Mouse (Mus musculus) neural tube, postnatal 0 days (tissue): ENCODE results near the gene Set. TPM values are rescaled to one million over a fixed set of nuclear protein-coding genes. Genes with fewer than 3 reads are reported as not detected.

Source experiments
- polyA plus RNA-seq: library from polyadenylated mRNA; unstranded; fragments of >200 nt; fragmentation: Nextera tagmentation; extraction: Ambion mirVana; gene quantifications from 2 replicates; pipeline ENCODE4 v1.2.1, GENCODE M21; 2015

Set gene
- 280 and 287 TPM in 2 replicates for polyA plus RNA-seq

DNA sequence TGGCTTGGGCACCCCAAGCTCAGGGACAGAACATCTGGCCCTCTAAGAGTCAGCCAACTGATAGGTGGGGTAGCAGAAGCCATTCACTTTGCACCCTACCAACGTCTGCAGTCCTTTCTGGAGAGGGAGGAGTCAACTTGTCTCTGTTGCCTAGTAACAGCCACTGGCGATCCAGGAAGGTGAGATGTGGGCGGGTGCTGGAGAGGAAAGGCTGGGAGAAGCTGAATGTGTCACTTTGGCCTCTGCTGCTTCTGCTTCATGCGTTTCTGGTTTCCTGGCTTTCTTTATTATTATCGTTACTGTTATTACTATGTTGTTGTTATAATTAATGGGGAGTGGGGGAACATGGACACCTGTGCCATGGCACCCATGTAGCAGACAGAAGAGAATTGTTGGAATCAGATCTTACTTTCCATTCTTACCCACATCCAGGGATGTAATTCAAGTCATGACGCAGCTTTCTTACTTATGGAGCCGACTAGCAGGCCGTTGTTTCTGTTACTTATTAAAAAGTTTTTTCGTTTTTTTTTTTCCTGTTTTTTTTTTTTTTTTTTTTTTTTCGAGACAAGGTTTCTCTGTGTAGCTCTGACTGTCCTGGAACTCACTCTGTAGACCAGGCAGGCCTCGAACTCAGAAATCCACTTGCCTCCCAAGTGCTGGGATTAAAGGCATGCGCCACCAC, at the start of gene Set:
Gene Set (plus strand): TSS at position 156 of the 682 bp plus-strand sequence.

DNA sequence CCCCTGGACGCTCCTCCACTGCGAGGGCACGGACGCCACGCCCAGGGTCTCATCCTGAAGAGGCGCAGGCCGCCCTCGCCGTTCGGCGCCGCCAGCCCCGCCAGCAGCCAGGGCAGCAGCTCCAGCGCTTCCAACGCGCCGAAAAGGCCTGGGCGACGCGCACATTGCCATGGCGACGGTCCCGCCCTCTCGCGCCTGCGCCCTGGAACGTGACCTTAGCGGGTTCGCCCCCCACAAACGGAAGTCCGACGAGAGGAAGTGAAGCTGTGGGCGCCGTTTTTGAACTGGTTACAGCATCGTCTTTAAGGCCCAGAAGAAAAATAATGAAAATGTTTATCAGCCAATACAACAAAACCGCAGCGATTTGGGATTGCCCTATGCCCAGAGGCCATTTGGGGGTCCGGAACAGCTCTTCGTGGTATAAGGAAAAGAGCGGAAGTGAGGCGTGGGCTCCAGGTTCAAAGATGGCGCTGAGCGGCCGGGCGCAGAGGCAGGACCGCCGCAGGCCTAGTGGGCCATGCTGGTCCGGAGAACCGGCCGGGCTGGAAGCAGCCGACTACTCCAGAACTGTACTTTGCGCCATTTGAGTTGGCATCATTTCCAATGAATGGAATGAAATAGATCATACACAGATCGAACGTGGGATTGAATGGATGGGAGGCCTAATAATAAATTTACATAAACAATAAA, 8.3 kb upstream of the Set start, which contains the start of gene Wdr34:
Gene Wdr34 (minus strand): TSS at position 183 of the 690 bp plus-strand sequence.

DNA sequence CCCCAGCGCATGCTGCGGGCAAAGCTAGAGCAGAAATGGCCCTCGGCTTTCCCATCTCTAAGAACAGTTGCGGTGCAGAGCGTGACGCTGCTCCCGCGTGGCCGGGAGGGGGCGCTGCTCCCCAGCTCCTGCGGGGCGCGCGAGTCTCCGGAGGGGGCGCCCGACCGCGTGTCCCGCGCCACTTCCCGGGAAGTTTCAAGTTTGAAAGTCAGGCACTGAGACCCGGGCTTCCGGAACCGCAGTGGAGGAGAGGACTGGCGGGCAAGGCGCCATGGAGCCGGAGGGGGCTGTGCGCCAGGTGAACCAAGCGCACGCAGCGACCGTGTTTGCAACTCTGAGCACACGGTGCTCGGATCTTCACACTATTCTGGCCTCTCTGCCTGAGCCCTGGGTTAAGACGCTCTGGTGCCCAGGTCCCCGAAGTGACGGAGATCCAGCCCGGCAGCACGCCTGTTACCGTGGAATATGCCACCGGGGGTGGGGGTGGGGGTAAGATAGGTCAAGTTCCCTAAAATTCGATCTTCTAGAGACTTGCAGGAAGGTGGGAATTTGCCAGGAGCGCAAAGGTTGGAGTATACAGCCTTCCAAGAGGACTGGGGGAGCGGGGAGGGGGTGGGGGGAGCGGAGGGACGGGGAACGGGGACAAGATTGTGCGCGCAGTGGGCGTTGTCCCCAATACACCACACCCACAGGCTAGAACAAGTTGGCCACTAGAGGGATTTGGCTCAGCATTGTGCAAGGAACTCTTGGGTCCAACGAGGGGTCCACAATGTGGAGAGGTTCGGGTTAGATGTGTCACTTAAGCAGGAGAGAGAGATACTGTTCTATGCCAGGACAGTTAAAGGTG, 20.5 kb downstream of the Set start, which contains the start of gene Pkn3:
Gene Pkn3 (plus strand): TSS at position 183 of the 847 bp plus-strand sequence.

DNA sequence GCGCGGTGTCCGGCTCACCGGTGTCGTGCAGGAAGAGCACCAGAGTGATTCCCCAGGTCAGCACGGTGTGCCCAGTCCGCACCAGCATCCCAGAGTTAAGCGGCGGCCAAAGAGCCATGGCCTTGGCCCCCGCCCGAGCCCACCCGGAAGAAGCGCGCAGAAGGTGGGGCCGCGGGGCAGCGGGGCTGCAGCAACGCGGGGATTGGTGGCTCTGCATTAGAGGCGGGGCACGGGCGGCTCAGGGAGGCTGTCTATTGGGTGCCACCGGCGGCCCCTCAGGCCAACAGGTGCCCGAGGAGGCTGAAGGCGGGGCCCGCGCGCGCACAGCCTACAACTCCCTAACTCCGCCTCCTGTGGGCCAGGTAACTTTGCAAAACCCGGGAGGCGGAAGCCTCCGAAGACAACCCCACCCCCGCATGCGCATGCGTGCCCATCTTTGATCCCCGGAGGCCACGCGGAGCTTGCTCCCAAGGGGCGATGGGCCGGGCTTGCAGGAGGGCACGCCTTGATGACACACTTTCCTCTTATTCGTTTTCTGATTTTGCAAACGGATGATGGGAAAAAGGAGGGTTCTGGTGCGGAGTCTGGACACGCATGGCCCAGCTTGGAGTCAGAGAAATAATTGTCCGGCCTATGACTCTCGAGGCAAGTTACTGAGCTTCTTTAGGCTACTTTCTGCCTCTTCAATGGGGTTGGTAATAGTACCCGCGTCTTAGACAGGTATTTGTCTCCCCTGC, 36.5 kb downstream of the Set start, which contains the start of gene Zdhhc12:
Gene Zdhhc12 (minus strand): TSS at position 178 of the 737 bp plus-strand sequence.

Other genes starting within 250 kb of the Set start
- 28.1 and 31.0 TPM in 2 replicates for gene Urm1, start 237.3 kb upstream of the Set start, polyA plus RNA-seq
- gene Cercam, start 188.2 kb upstream of the Set start, polyA plus RNA-seq = 20.6 and 20.7 TPM in 2 replicates
- gene Odf2, start 168.2 kb upstream of the Set start, polyA plus RNA-seq = 59.9 and 65.7 TPM in 2 replicates
- 39.7 and 44.2 TPM in 2 replicates for gene Gle1, start 122.0 kb upstream of the Set start, polyA plus RNA-seq
- 183 and 244 TPM in 2 replicates for gene Sptan1, start 91.8 kb upstream of the Set start, polyA plus RNA-seq
- 57.4 and 65.7 TPM in 2 replicates for gene Wdr34, start 8.5 kb upstream of the Set start, polyA plus RNA-seq
- gene Pkn3, start 20.3 kb downstream of the Set start, polyA plus RNA-seq = 0.87 and 1.0 TPM in 2 replicates
- gene Zdhhc12, start 36.3 kb downstream of the Set start, polyA plus RNA-seq = 35.6 and 39.5 TPM in 2 replicates
- gene Zer1, start 67.2 kb downstream of the Set start, polyA plus RNA-seq = 16.3 and 17.7 TPM in 2 replicates
- 9.2 and 10.8 TPM in 2 replicates for gene Tbc1d13, start 76.4 kb downstream of the Set start, polyA plus RNA-seq
- 52.6 and 59.4 TPM in 2 replicates for gene Endog, start 114.1 kb downstream of the Set start, polyA plus RNA-seq
- gene Spout1, start 121.1 kb downstream of the Set start, polyA plus RNA-seq = 52.8 and 64.2 TPM in 2 replicates
- gene Kyat1, start 148.5 kb downstream of the Set start, polyA plus RNA-seq = 17.1 and 18.6 TPM in 2 replicates
- 60.2 and 61.1 TPM in 2 replicates for gene Lrrc8a, start 180.3 kb downstream of the Set start, polyA plus RNA-seq
- 0.09 and 0.15 TPM in 2 replicates for gene Gm28035, start 183.2 kb downstream of the Set start, polyA plus RNA-seq
- 7.3 and 8.3 TPM in 2 replicates for gene Phyhd1, start 208.8 kb downstream of the Set start, polyA plus RNA-seq
- gene Gm28038, start 223.7 kb downstream of the Set start, polyA plus RNA-seq = not detected in 2 replicates
- 42.0 and 45.1 TPM in 2 replicates for gene Dolk, start 229.0 kb downstream of the Set start, polyA plus RNA-seq
- gene Nup188, start 229.0 kb downstream of the Set start, polyA plus RNA-seq = 10.0 and 11.1 TPM in 2 replicates